Mouse (Mus musculus) 416B (cell line): ENCODE measurements around the gene Hsd17b13.

Experiments
- DNase-seq: peaks from one replicate; pipeline ENCODE4 v3.0.0; 2011; ENCODE audit warnings: low read depth

Gene Hsd17b13

GRCm38 (mm10) chr5:103923755-103924154, 53.5 kb downstream of the Hsd17b13 start:
- DNase-seq = no peak

DNA sequence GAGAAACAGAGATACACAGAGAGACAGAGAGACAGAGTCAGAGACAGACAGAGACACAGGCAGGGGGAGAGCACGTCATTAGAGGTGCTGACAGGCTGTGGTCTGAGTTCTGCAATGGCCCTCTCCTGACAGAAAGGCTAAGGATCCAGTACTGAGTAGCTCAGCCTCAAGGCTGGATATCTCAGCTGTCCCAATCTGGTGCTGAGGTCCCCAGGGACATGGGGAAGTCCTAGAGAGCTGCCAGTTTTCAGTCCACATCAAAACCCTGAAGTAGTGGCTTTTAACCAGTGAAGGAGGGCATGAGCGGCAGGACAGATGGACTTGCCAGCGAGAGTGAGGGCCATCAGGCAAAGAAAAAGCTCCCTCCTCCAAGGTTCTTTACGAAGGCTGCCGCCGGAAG, 54.1 kb downstream of the Hsd17b13 start:
- DNase-seq = no peak

DNA sequence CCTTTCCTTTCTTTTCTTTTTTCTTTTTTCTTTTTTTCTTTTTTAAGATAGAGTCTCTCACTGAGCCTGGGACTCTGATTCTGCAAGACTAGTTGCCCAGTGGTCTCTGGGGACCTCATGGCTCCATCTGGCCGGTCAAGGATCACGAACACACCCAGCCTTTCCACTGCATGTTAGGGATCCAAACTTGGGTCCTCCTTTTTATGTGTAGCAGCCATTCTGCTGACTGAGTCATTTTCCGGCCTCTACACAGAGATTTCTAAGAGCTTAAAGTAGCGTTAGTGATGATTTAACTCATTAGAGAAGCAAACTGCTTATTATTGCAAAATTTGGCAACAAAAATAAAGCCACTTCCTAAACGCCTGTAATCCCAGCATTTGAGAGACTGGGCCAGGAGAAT, 54.8 kb downstream of the Hsd17b13 start:
- no peak for DNase-seq

GRCm38 (mm10) chr5:103919497-103919896, 57.7 kb downstream of the Hsd17b13 start:
- DNase-seq = peak; percentile 53

GRCm38 (mm10) chr5:103918233-103918632, 59.0 kb downstream of the Hsd17b13 start:
- no peak for DNase-seq

- DNase-seq = no peak
Observed at GRCm38 (mm10) chr5:103917357-103917895, 59.8 kb downstream of the Hsd17b13 start.

DNA sequence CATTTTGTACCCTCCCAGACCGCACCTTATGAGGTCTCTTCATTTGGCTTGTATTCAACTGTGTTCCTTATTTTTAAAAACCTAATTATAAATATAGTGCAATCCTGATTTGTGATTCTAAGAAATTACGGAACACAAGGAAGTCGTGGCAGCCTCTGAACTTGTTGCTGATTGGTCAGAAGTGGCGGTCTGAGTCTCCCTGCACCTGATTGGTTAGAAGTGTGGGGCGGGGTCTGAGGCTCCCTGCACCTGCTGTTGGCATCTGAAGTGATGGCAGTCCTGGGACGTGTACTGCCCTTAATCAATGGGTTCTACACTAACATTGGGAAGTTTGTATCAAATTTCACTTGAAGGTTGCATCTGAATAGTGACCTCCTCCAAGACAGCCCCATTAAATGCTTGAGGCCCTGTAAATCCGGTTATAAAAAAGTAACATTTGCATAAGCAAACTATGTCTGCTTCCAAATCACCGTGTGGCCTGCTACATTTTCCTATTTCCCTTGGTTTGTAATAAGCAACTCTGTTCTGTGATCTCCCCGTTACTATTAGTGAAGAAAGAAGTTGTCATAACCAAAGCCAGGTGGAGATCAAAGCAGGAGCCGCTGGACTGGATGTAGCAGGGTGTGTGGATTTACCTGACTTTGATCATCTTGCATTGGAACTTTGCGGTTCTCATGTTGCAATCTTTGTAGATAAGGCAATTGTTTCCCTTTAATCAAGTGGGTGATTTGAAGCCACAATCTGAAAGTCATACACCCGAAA, 60.4 kb downstream of the Hsd17b13 start:
- DNase-seq = peak; percentile 26

DNA sequence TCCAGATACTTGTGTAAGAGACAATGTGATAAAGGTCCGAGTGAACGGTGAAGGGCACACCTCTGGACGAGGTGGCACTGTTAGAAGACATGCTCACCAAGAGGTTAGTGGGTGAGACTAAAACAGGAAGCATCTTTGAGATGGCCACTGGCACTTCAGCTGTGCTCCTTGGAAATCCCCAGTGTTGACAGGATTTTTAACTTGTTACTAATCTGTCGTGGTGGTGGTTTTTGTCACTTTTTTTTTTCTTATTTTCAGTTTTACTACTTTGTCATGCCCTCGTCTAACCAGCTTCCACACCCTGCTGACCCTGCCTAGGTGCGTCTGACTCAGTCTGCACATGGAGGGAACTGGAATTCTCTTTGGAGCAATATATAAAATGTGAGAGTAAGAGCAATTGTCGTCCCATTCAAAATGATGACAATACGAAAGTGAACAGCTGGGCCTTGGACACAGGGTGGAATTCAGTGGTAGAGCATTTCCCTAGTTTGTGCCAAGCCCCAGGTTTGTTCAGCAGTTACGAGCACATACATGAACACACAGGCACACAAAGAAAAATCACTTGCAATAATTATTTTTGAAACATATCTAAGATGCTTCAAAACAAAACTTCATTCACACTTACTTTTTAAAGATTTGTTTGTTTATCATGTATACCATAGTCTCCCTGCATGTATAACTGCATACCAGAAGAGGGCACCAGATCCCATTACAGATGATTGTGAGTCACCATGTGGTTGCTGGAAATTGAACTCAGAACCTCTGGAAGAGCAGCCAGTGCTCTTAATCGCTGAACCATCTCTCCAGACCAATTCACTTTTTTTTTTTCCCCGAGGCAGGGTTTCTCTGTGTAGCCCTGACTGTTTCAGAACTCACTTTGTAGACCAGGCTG, 62.6 kb downstream of the Hsd17b13 start:
- DNase-seq = peak; percentile 45

GRCm38 (mm10) chr5:103913150-103913549, 64.1 kb downstream of the Hsd17b13 start:
- DNase-seq = peak; percentile 11

DNA sequence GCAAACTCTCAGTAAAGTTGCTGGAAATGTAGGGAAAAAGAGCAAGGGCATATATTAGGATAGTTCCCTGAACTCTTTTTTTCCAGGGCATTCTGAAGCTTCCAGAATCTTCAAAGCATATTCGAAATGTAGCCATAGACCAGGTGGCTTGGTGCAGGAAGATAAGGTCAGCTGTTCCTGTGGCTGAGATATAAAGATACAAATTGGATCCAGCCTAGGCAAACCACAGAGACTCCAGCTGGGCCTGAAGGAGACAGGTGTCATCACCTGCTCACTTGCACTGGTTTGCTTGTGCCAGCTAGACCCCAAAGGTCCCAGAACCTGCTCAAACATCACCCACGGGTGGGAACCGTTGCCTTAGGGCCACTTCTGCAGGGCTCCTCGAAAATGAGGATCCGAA, 65.7 kb downstream of the Hsd17b13 start:
- no peak for DNase-seq

- DNase-seq = peak; percentile 77
Observed at GRCm38 (mm10) chr5:103910748-103911409, 66.3 kb downstream of the Hsd17b13 start, which contains the start of gene Klhl8. Klhl8 (minus strand) TSS chr5:103911259.

GRCm38 (mm10) chr5:103910156-103910555, 67.1 kb downstream of the Hsd17b13 start:
- no peak for DNase-seq

DNA sequence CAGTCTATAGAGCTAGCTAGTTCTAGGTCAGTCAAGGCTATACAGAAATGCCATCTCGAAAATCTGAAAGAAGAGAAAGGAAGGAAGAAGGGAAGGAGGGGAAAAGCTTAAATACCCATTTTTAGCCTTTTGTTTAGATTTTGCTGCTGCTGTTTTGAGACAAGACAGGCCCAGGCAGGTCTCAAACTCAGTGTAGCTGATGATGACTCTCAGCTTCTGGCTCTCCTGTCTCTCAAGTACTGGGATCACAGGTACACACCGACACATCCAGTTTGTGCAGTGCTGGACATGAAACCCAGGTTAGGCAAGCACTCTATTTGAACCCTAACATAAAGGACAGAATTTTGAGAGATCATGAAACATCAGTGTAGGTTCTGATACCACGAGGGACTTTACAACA, 67.7 kb downstream of the Hsd17b13 start:
- DNase-seq = no peak

- no peak for DNase-seq
Observed at GRCm38 (mm10) chr5:103908851-103909250, 68.4 kb downstream of the Hsd17b13 start.

DNA sequence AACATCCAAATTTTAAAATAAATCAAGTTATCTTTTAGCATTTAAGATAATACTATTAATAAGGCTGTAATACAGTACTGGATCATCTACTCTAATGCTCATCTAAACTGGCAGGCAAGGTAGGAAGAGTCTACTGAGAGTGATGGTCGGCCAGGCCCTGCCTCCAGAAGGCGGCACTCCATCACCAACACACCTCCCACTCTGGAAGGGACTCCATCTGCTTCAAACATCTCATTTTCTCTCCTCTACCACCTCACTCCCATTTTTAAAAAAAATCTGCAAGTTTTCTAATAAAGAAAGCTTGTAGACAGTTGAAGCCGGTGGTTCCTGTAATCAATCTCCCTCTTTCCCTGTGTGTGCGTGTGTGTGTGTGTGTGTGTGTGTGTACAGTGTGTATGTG, 69.4 kb downstream of the Hsd17b13 start:
- DNase-seq = no peak

GRCm38 (mm10) chr5:103906173-103906572, 71.0 kb downstream of the Hsd17b13 start:
- no peak for DNase-seq
